Mouse (Mus musculus) small intestine, adult 10 weeks (tissue): ENCODE data around the gene Eif2b1. TPM values are rescaled to one million over a fixed set of nuclear protein-coding genes. Genes with fewer than 3 reads are reported as not detected.

Experiments used
- polyA plus RNA-seq: library from polyadenylated mRNA; stranded (reverse); fragments of 350-450 nt; fragmentation: Illumina TruSeq; extraction: RNeasy Lipid Tissue Mini Kit (QIAGEN cat#74804); gene quantifications from one replicate; pipeline ENCODE4 v1.2.3, GENCODE M21; 2014; ENCODE audit warnings: low replicate concordance

Gene Eif2b1
- 24.4 TPM for polyA plus RNA-seq

DNA sequence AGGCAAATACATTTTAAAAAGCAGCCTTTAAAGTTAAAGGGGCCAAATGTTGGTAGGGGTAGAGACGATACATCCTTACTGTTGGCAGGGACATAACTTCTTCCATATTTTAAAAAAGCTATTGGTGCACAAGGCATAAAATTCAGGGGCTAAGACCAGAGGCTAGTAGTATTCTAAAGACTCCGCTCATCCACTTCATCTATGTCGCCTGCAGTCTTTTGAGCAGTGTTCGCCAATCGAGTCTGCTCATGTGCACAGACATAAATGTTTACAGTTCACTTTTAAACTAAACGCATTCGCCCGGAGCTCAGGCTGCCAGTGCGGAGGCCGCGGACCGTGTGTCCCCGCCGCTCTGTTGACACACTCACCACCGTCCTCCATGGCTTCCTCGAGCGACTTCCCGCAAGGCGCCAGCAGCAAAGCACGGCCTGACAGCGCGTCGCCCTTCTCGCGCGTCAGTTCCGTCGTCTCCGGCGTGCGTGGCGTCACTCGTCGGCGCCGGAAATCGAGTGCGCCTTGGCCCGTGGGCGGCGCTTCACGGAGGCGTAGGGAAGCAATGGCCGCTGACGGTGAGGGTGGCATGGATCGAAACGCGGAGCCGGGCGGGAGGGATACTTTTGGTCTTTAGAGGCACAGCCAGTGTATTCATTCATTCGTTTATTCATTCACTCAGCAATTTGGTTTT is at the start of gene Eif2b1, which contains the start of gene Gtf2h3:
Gene Eif2b1 (minus strand): TSS at position 499 of the 685 bp plus-strand sequence.
Gene Gtf2h3 (plus strand): TSS at position 508 of the 685 bp plus-strand sequence.

DNA sequence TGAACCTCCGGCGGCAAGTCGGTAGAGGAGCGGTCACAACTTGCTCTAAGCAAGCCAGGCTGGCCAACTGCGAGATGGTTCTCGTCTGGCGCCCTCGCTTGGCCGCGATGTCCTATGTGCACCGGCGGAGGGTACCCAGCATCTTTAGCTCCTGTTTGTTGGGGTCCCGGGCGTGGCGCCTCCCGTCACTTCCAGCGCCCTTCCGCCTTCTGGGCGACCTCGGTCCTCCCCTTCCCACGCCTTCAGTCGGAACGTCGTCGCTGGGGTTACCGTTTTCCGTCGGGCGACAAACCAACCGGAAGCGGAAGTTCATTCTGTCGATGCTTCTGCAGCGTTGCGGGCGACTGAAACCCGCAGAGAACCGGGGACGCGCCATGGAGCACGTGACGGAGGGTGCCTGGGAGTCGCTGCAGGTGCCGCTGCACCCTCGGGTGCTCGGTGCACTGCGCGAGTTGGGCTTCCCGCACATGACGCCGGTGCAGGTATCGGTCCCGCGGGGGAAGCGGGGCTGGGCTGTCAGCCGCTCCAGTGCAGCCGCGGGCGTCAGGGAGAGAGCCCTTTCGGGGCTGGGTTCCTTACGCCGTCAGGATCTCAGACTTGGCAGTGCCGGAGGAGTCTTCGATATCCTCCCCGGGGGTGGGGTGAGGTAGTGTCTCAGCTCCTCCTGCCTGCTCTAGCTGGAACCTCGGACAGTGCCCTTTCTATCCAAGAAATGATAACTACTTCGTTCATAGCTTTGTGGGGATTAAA is 26.2 kb downstream of the Eif2b1 start, which contains the start of gene Ddx55:
Gene Ddx55 (plus strand): TSS at position 307 of the 750 bp plus-strand sequence.

DNA sequence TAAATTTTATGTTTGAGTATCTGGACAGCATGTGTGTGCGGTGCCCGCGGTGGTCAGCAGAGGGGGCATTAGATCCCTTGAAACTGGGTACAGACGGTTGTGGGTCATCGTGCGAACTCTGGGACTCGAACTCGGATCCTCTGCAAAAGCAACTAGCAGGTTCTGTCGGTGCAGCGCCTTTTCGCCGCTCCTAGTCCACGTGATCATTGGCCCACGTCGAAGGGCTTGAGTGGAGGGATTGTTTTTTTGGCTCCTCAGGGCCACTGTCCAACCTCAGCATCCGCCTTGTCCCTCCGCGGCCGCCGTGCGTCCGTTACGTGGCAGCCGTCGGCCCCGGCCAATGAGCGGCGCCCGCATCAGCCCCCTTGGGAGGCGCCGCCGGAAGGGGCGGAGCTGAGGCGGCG is 38.5 kb downstream of the Eif2b1 start, which contains the start of gene Tmed2:
Gene Tmed2 (plus strand): TSS at position 313 of the 404 bp plus-strand sequence.

DNA sequence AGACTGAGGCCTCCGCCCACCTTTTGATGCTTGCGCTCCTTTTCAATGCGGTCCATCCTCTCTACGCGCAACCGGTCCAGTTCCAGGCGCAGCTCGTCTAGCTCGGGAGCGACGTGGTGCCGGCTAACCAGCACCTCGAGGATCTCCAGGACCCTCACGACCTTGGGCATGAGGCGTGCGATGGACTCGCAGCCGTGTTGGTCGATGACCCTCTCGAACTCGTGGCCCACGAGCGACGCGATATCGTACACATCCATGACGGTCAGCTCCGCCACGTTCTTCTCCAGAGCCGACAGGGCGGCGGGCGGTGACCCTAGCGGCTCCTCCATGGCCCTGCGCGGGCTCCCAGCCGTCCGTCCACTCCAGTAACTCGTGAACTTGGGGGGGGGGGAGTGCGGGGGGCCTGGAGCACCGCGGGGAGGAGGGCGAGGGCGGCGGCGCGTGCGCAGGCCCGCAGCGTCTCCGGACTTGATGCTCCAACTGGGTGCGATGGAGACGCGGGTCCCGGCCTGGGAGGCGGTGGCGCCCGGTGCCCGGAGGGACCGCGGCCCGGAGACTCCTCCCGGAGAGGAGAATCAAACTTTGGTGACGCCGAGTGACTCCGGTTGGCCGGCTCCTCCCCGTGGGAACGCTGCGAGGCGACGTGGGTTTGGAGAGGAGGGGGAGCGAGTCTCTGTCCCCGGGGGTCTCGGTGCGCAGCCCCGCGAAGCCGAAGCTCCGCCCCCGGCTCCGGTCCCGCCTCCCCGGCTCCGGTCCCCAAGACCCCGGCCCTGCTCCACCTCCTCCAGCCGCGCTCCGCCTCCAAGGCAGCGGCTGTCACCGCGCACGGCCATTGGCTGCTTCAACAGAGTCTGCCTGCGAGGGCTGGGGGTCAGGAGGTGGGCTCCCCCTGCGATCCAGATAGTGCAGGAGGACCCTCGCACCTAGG is 48.0 kb downstream of the Eif2b1 start, which contains the start of gene Rilpl1:
Gene Rilpl1 (minus strand): TSS at position 737 of the 928 bp plus-strand sequence.

Other genes starting within 250 kb of the Eif2b1 start
- gene Cdk2ap1, start 216.0 kb downstream of the Eif2b1 start, polyA plus RNA-seq: 95.1 TPM
- 76.9 TPM for gene Sbno1, start 153.1 kb downstream of the Eif2b1 start, polyA plus RNA-seq
- 63.4 TPM for gene Kmt5a, start 139.2 kb downstream of the Eif2b1 start, polyA plus RNA-seq
- gene Rilpl2, start 100.8 kb downstream of the Eif2b1 start, polyA plus RNA-seq: 0.63 TPM
- gene Snrnp35, start 96.0 kb downstream of the Eif2b1 start, polyA plus RNA-seq: 0.41 TPM
- gene Rilpl1, start 47.7 kb downstream of the Eif2b1 start, polyA plus RNA-seq: 1.7 TPM
- 1,195 TPM for gene Tmed2, start 38.4 kb downstream of the Eif2b1 start, polyA plus RNA-seq
- gene Ddx55, start 26.3 kb downstream of the Eif2b1 start, polyA plus RNA-seq: 12.3 TPM
- 2.5 TPM for gene Gtf2h3, start within 50 bp of the Eif2b1 start, polyA plus RNA-seq
- 83.5 TPM for gene Atp6v0a2, start 49.4 kb upstream of the Eif2b1 start, polyA plus RNA-seq
- gene Dnah10, start 146.0 kb upstream of the Eif2b1 start, polyA plus RNA-seq: not detected